Mouse (Mus musculus): ENCODE measurements around the gene Tmem213. TPM values are rescaled to one million over a fixed set of nuclear protein-coding genes. Genes with fewer than 3 reads are reported as not detected.

The Tmem213 gene
- polyA plus RNA-seq, 1 experiment from 2014 or later = not detected

DNA sequence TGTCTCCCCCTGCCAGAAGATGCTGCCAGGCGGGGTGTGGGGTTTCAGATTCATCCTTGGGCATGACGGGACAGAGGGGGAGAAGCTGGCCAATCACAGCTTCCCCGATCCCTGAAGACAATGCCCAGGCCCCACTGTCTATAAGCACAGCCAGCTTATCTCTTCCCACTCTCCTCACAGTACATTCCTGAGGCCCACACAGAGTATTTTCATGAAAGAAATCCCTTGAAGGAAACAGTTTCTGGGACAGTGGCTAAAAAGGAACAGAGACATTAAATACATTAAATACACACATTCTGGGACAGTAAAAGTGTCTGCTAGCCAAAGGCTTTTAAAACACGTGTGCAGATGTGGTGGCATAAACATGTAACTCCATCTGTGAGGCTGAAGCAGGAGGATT, 28.7 kb upstream of the Tmem213 start:
- H3K9me3 ChIP-seq (ENCODE audit: control insufficient read depth, low read length) = no peaks in the 10 kb centered on the region
- no peaks in the 10 kb centered on the region for H3K4me1 ChIP-seq (replicated peaks; ENCODE audit: control insufficient read depth, insufficient read depth, low read length)
- H3K4me3 ChIP-seq (ENCODE audit: low read depth, low read length) = no peak overlapping the region
- H3K9ac ChIP-seq (ENCODE audit: low read length) = no peak overlapping the region
- DNase-seq (ENCODE audit: low spot score) (no peak), ATAC-seq (replicated peaks; ENCODE audit: low FRiP score) (no peak)
- no peak overlapping the region for H3K27ac ChIP-seq (ENCODE audit: low read depth, low read length)
- no peak overlapping the region for H3K4me2 ChIP-seq (ENCODE audit: low read depth, low read length, severe bottlenecking)
- no peaks in the 10 kb centered on the region for H3K36me3 ChIP-seq (ENCODE audit: control insufficient read depth, insufficient read depth, low read length)
- 75% methylated on average over 4 of the region's 4 CpGs for WGBS
- no peaks in the 10 kb centered on the region for H3K27me3 ChIP-seq (ENCODE audit: control insufficient read depth, insufficient read depth, low read length)

DNA sequence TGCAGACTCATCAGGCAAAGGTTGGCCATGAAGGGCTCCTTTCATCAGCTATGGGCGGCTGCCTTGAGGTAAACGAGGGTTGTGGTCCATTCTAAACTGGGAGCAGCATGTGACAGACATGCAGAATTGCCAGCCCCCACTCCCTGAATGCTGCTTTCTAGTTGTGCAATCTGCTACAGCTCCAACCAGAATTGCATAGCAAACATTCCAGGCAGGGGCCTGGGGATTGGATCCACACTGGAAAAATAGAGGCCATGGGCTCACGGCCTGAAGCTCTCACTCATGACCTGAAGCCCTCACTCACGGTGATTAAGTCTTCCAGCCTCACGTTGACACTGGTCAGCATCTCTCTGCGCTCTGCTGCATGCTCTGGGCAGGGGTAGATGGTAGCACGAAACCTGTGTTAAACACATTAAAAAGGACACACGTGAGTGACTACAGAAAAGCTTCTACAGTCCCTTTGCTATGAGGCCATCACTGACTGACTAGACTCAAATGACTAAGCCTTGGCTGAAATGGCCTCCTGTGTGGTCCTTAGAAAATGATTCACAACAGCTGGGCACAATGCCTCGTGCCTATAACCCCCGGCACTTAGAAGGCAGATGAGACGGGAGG, 27.2 kb upstream of the Tmem213 start:
- Histone ChIP-seq H3K9me3 (ENCODE audit: control insufficient read depth, low read length) (no peaks in the 10 kb centered on the region), H3K27ac (ENCODE audit: low read depth, low read length) (no peak overlapping the region), H3K36me3 (ENCODE audit: control insufficient read depth, insufficient read depth, low read length) (no peaks in the 10 kb centered on the region), H3K4me3 (ENCODE audit: low read depth, low read length) (no peak overlapping the region), H3K4me1 (replicated peaks; ENCODE audit: control insufficient read depth, insufficient read depth, low read length) (no peaks in the 10 kb centered on the region), H3K27me3 (ENCODE audit: control insufficient read depth, insufficient read depth, low read length) (no peaks in the 10 kb centered on the region), H3K4me2 (ENCODE audit: low read depth, low read length, severe bottlenecking) (no peak overlapping the region), H3K9ac (ENCODE audit: low read length) (no peak overlapping the region)
- DNase-seq (ENCODE audit: low spot score) (no peak), ATAC-seq (replicated peaks; ENCODE audit: low FRiP score) (no peak)
- 64% methylated on average over 11 of the region's 11 CpGs for WGBS

DNA sequence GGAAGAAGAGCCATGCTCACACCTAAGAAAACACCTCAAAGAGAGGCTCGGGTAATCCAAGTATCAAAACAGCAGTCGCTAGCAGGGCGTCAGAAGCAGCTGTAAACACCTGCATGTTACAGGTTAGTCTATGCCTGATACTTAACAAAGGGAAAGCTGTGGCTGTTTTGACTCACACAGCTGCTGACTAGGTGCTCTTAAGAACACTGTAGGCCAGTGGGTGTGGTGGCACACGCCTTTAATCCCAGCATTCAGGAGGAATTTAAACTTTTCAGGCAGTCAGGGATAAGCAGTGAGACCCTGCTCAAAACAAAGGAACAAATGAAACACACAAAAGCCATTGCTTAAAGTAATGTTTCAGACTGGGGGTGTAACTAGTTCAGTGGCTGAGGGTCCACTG, 25.9 kb upstream of the Tmem213 start:
- Histone ChIP-seq H3K4me1 (replicated peaks; ENCODE audit: control insufficient read depth, insufficient read depth, low read length) (no peaks in the 10 kb centered on the region), H3K27me3 (ENCODE audit: control insufficient read depth, insufficient read depth, low read length) (no peaks in the 10 kb centered on the region), H3K4me3 (ENCODE audit: low read depth, low read length) (no peak overlapping the region), H3K9ac (ENCODE audit: low read length) (no peak overlapping the region), H3K9me3 (ENCODE audit: control insufficient read depth, low read length) (no peaks in the 10 kb centered on the region), H3K27ac (ENCODE audit: low read depth, low read length) (no peak overlapping the region), H3K36me3 (ENCODE audit: control insufficient read depth, insufficient read depth, low read length) (no peaks in the 10 kb centered on the region), H3K4me2 (ENCODE audit: low read depth, low read length, severe bottlenecking) (no peak overlapping the region)
- DNase-seq (ENCODE audit: low spot score) (no peak), ATAC-seq (replicated peaks; ENCODE audit: low FRiP score) (no peak)
- WGBS = 32% methylated on average over 4 of the region's 4 CpGs

DNA sequence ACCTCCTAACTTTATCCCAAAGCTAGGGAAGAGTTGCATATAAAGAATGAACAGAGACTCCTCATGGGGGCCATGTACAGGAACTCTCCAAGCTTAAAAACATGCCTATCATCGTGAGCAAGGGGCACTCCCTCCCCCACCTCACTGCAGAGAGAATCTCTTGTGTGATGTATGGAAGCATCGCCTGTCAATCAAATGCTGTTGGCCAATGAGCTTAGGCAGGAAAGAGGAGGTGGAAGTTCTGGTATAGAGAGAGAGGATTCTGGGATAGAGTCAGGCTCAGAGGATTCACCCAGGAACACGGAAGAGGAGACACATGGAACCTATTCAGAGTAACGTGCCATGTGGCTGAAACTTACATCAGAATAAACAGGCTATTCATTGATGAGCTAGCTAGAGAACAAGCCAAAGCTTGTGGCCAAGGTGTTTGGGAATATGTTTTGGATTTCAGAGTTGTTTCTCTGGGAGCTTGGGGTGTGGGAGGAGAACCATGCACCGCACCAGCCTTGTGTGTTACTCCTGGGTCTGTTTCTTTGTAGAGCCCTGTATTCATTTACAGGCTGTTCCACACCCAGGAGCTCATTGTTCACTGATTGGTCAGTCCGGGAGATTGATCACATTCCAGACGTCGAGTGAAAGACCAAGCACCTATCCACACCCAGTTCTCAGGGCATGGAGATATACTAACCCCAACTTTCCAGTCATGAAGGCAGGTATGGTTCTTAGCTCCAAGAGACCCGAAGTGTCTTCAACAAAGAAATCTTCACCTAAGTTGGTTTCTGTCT, 21.6 kb upstream of the Tmem213 start:
- no peak for DNase-seq (ENCODE audit: low spot score)
- no peak overlapping the region for H3K4me3 ChIP-seq (ENCODE audit: low read depth, low read length)
- 82% methylated on average over 9 of the region's 9 CpGs for WGBS
- H3K9ac ChIP-seq (ENCODE audit: low read length) = no peak overlapping the region
- no peak overlapping the region for H3K4me2 ChIP-seq (ENCODE audit: low read depth, low read length, severe bottlenecking)
- H3K27ac ChIP-seq (ENCODE audit: low read depth, low read length) = no peak overlapping the region
- ATAC-seq (replicated peaks; ENCODE audit: low FRiP score) = no peak
- no peaks in the 10 kb centered on the region for H3K36me3 ChIP-seq (ENCODE audit: control insufficient read depth, insufficient read depth, low read length)
- no peaks in the 10 kb centered on the region for H3K27me3 ChIP-seq (ENCODE audit: control insufficient read depth, insufficient read depth, low read length)
- no peaks in the 10 kb centered on the region for H3K4me1 ChIP-seq (replicated peaks; ENCODE audit: control insufficient read depth, insufficient read depth, low read length)
- no peaks in the 10 kb centered on the region for H3K9me3 ChIP-seq (ENCODE audit: control insufficient read depth, low read length)

DNA sequence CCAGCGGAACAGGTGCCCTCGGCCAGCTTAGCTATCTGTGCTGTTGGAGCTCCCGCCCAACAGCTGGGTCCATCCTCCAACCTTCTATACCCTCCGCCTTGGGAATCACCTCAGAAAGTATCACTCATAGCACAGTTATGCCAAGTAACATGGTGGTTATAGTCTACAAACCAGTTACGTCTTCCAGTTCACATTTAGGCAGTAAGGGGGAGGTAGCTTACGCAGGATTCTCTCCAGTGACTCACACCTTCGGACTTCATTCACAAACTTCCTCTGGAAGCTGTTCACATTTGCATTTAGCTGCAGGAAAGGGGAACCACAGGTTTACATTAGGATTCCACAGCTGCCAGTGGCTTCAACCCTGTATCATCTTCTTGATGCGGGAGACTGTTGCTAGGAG, 16.5 kb upstream of the Tmem213 start:
- no peak overlapping the region for H3K27ac ChIP-seq (ENCODE audit: low read depth, low read length)
- H3K4me3 ChIP-seq (ENCODE audit: low read depth, low read length) = no peak overlapping the region
- no peaks in the 10 kb centered on the region for H3K4me1 ChIP-seq (replicated peaks; ENCODE audit: control insufficient read depth, insufficient read depth, low read length)
- no peak for DNase-seq (ENCODE audit: low spot score)
- no peak for ATAC-seq (replicated peaks; ENCODE audit: low FRiP score)
- no peak overlapping the region for H3K9ac ChIP-seq (ENCODE audit: low read length)
- H3K27me3 ChIP-seq (ENCODE audit: control insufficient read depth, insufficient read depth, low read length) = no peaks in the 10 kb centered on the region
- H3K9me3 ChIP-seq (ENCODE audit: control insufficient read depth, low read length) = no peaks in the 10 kb centered on the region
- H3K4me2 ChIP-seq (ENCODE audit: low read depth, low read length, severe bottlenecking) = no peak overlapping the region
- 95% methylated on average over 8 of the region's 8 CpGs for WGBS
- no peaks in the 10 kb centered on the region for H3K36me3 ChIP-seq (ENCODE audit: control insufficient read depth, insufficient read depth, low read length)

DNA sequence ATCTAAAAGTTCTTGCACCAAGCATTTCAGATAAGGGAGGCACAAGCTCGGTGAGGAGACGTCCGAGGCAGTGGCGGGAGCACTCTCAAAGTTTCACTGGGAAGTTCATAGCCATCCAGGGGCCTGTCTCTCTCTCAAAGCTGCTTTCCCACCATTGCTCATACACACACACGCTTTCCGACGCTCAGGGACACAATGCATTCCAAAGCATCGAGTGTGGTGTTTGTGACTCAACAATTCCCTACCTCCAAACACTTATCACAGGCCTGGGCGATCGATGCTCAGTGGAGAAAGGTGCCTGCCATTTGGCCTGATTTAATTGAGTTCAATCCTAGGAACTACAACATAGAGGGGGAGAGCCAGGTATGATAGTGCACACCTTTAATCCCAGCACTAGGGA, 14.4 kb upstream of the Tmem213 start:
- no peaks in the 10 kb centered on the region for H3K36me3 ChIP-seq (ENCODE audit: control insufficient read depth, insufficient read depth, low read length)
- no peak overlapping the region for H3K9ac ChIP-seq (ENCODE audit: low read length)
- ATAC-seq (replicated peaks; ENCODE audit: low FRiP score) = no peak
- no peak overlapping the region for H3K27ac ChIP-seq (ENCODE audit: low read depth, low read length)
- H3K9me3 ChIP-seq (ENCODE audit: control insufficient read depth, low read length) = no peaks in the 10 kb centered on the region
- 91% methylated on average over 10 of the region's 10 CpGs for WGBS
- DNase-seq (ENCODE audit: low spot score) = no peak
- no peak overlapping the region for H3K4me2 ChIP-seq (ENCODE audit: low read depth, low read length, severe bottlenecking)
- no peak overlapping the region for H3K4me3 ChIP-seq (ENCODE audit: low read depth, low read length)
- H3K4me1 ChIP-seq (replicated peaks; ENCODE audit: control insufficient read depth, insufficient read depth, low read length) = no peaks in the 10 kb centered on the region
- no peaks in the 10 kb centered on the region for H3K27me3 ChIP-seq (ENCODE audit: control insufficient read depth, insufficient read depth, low read length)

DNA sequence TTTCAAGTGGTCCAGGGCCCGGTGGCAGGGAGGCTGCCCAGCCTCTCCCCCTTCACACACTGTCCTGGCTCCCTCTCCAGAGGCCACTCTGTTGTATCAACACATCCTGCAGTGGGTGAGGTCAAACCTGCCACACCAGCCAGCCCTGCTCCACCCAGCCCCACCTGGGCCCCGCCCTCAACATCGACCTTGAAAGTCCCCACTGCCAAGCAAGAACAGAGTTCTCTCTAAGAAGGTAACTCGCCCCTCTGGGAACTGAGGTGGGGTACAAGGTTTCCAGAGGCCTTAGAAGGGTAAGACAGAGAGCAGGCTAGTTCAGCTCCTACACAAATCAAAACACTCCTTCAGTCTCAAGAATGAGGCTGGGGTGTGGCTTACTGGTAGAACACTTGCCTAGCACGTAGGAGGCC, 12.1 kb upstream of the Tmem213 start:
- no peak for ATAC-seq (replicated peaks; ENCODE audit: low FRiP score)
- no peak overlapping the region for H3K9ac ChIP-seq (ENCODE audit: low read length)
- no peak overlapping the region for H3K4me3 ChIP-seq (ENCODE audit: low read depth, low read length)
- no peak for DNase-seq (ENCODE audit: low spot score)
- no peaks in the 10 kb centered on the region for H3K36me3 ChIP-seq (ENCODE audit: control insufficient read depth, insufficient read depth, low read length)
- no peaks in the 10 kb centered on the region for H3K27me3 ChIP-seq (ENCODE audit: control insufficient read depth, insufficient read depth, low read length)
- no peaks in the 10 kb centered on the region for H3K4me1 ChIP-seq (replicated peaks; ENCODE audit: control insufficient read depth, insufficient read depth, low read length)
- H3K27ac ChIP-seq (ENCODE audit: low read depth, low read length) = no peak overlapping the region
- 72% methylated on average over 5 of the region's 5 CpGs for WGBS
- no peak overlapping the region for H3K4me2 ChIP-seq (ENCODE audit: low read depth, low read length, severe bottlenecking)
- H3K9me3 ChIP-seq (ENCODE audit: control insufficient read depth, low read length) = no peaks in the 10 kb centered on the region

DNA sequence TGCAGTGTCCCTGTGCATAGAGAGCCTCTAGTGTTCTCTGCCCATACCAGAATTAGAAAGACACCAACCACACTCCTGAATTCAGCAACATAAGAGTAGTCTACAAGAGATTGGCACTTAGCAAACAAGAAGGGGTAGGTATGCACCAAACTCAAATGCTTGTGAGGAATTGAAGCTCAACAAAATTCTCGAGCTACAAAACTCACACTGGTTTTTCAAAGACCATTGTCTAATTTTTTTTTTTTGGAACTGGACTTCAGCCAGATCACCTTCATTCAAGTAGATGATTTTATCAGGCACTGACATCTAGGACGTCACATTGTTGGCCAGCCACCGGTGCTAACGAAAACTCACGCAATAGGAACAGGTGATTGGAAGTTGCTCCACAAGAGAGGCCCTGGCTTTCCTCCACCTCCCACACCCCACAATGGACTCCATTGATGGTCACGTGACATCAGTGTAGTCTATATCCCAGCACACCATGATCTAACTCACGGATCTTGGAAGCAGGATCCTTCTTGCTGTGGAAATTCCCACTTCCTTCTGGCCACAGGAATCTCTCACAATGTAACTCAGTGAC, 6.7 kb upstream of the Tmem213 start:
- H3K9me3 ChIP-seq (ENCODE audit: control insufficient read depth, low read length) = no peaks in the 10 kb centered on the region
- no peak overlapping the region for H3K9ac ChIP-seq (ENCODE audit: low read length)
- no peak overlapping the region for H3K27ac ChIP-seq (ENCODE audit: low read depth, low read length)
- no peak for DNase-seq (ENCODE audit: low spot score)
- no peaks in the 10 kb centered on the region for H3K27me3 ChIP-seq (ENCODE audit: control insufficient read depth, insufficient read depth, low read length)
- no peaks in the 10 kb centered on the region for H3K4me1 ChIP-seq (replicated peaks; ENCODE audit: control insufficient read depth, insufficient read depth, low read length)
- H3K4me2 ChIP-seq (ENCODE audit: low read depth, low read length, severe bottlenecking) = no peak overlapping the region
- WGBS = 86% methylated on average over 7 of the region's 7 CpGs
- no peak overlapping the region for H3K4me3 ChIP-seq (ENCODE audit: low read depth, low read length)
- H3K36me3 ChIP-seq (ENCODE audit: control insufficient read depth, insufficient read depth, low read length) = no peaks in the 10 kb centered on the region
- ATAC-seq (replicated peaks; ENCODE audit: low FRiP score) = no peak

DNA sequence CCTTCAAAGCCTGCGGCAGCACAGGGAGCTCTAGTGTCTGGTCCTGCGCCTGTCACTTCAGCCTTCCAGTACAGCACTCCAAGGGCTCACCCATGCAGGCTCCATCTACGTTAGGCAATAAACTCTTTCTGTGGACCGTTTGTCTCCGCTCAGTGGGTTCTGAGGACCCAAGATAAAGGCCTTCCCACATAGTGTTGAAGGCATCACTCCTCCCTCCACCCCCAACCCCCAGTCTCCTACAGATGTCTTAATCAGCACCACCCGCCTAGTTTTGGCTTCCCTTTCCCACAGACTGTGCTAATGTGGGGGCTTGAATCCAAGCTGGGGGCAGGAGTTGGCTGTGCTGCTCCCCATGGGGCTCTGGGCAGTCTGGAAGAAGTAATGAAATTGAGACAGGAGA, 5.3 kb upstream of the Tmem213 start:
- Histone ChIP-seq H3K4me2 (ENCODE audit: low read depth, low read length, severe bottlenecking) (no peak overlapping the region), H3K9me3 (ENCODE audit: control insufficient read depth, low read length) (no peaks in the 10 kb centered on the region), H3K27me3 (ENCODE audit: control insufficient read depth, insufficient read depth, low read length) (no peaks in the 10 kb centered on the region), H3K4me1 (replicated peaks; ENCODE audit: control insufficient read depth, insufficient read depth, low read length) (no peaks in the 10 kb centered on the region), H3K4me3 (ENCODE audit: low read depth, low read length) (no peak overlapping the region), H3K36me3 (ENCODE audit: control insufficient read depth, insufficient read depth, low read length) (no peaks in the 10 kb centered on the region), H3K27ac (ENCODE audit: low read depth, low read length) (no peak overlapping the region), H3K9ac (ENCODE audit: low read length) (no peak overlapping the region)
- WGBS = 56% methylated on average over 6 of the region's 6 CpGs
- DNase-seq (ENCODE audit: low spot score) (no peak), ATAC-seq (replicated peaks; ENCODE audit: low FRiP score) (no peak)
